Mouse (Mus musculus): Measurements from ENCODE around the gene Rhox3h. TPM values are rescaled to one million over a fixed set of nuclear protein-coding genes. Genes with fewer than 3 reads are reported as not detected.
"Not testable (repeated sequence)": the region's sequence is repeated elsewhere in the genome, so short reads cannot be mapped to it uniquely, and the experiment has no call there.

Gene Rhox3h
- total RNA-seq (2017), result not detected in 2 replicates

DNA sequence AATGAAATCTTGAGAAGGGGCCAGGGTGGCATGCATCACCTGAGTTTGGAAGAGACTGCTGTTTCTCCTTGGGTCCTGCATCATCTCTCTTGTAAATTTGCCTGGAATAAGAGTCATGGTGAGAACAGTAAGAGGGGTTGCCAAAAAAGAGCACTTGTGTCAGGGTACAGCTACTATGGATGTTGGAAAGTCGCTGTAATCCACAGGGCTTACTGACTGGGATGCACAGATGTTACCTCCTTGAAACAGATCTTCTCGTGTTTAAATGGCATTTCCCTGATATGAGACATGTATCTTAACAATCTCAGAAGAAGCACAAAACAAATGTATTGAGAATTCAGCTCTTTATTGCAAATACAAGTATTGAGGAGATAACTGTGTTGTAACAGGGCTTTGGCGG, at the start of gene Rhox3h:
Gene Rhox3h, minus strand, starts transcription at position 101 of the 400 bp plus-strand sequence.
- not testable (repeated sequence) for ATAC-seq (replicated peaks in 1 of 2; ENCODE audit: insufficient read depth in 1 of 2, low FRiP score in 2 of 2, low TSS enrichment in 1 of 2, low read depth in 1 of 2, poor library complexity in 2 of 2, severe bottlenecking in 2 of 2)

DNA sequence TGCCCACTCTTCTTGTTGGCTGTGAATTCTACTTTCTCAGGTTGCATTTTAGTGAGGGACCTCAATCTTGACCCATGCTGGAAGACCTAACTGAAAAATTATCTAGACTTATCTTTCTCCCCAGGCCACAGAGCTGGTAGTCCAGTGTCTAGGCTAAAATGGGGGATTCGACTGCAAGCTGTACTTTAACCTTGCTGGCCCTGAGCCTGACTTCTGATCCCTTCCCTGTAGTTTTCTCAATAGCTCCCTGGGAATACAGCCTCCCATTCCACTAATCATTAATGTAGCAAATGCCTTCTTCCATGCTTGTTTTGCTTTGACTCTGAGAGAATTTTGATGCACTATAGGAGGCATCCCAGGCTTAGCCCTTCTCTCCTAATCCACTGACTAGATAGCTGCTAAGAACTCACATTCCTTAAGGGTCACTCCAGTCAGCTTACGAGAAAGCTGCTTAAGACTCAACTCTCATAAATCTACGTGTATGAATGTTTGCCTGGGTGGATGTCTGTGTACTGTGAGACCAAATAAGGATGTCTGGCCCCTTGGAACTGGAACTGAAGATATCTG, 33.3 kb upstream of the Rhox3h start:
- ATAC-seq (replicated peaks in 1 of 2; ENCODE audit: insufficient read depth in 1 of 2, low FRiP score in 2 of 2, low TSS enrichment in 1 of 2, low read depth in 1 of 2, poor library complexity in 2 of 2, severe bottlenecking in 2 of 2), result no peak

DNA sequence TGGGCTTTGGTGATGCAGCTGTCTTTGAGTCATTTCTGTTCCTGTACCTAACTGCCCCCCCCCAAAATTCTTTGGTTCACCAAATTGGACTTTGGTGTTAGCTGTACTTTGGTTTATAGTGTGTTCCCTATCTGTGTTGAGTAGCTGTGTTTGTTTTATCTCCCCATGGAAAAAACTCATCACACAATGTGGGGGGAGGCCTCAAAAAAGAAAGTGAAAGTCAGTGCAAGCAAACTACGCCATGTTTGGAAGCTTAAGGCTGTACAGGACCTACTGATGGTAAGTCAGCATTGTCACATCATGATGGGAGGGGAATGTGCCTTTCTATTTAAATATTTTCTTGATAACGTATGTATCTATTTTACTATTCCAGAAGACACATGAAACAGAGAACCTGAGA, 23.7 kb upstream of the Rhox3h start:
- ATAC-seq (replicated peaks in 1 of 2; ENCODE audit: insufficient read depth in 1 of 2, low FRiP score in 2 of 2, low TSS enrichment in 1 of 2, low read depth in 1 of 2, poor library complexity in 2 of 2, severe bottlenecking in 2 of 2), result no peak

DNA sequence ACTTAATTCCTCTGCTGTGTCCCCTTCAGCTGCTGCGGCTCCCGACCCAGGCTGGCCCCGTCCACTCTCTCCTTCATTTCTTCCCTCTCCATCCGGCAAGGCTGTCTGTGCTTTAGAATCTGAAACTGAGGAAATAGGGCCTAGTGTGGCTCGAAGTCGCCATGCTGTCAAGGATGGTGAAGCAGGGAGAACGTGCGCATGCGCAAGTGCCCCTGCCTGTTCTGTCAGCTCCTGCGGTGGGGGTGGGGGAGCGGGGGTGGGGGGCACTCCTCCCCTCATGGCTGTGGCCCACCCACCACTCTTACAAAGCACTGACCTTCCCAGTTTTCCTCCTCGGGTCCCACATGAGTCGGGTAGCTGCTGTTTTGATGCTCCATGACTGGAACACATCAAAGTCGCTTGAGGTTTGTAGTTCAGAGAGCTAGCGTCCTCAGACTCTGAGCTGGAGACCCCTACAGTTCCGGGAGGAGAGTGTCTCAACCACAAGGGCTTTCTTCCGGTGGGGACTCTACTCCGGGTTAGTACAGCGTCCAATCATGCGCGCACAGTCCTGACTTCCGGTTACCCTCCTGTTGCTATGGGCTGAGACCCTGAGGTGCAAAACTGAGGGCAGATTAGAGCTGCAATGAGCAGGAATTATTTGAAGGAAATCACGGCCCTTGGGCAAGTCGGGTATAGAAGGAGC, 14.6 kb upstream of the Rhox3h start:
- no peak for ATAC-seq (replicated peaks in 1 of 2; ENCODE audit: insufficient read depth in 1 of 2, low FRiP score in 2 of 2, low TSS enrichment in 1 of 2, low read depth in 1 of 2, poor library complexity in 2 of 2, severe bottlenecking in 2 of 2)

DNA sequence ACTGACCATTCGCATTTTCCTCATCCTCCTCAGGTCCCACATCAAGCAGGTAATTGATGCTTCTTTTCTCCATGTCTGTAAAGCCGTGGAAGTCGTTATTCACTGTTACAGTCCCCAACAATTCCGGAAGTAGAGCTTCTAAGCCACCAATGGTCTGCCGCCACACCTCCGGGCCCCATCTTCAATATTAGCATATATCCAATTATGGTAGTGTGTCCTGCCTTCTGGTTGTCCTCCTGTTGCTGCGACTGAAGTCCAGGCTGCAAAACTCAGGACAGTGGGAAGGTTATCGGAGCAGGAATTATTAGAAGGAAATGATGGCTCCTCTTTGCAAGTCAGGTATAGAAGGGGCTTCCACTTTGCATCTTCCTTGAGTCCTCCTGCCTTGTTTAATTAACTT, 4.6 kb upstream of the Rhox3h start, which contains the start of gene Rhox2h:
Gene Rhox2h, minus strand, starts transcription at position 101 of the 400 bp plus-strand sequence.
- not testable (repeated sequence) for ATAC-seq (replicated peaks in 1 of 2; ENCODE audit: insufficient read depth in 1 of 2, low FRiP score in 2 of 2, low TSS enrichment in 1 of 2, low read depth in 1 of 2, poor library complexity in 2 of 2, severe bottlenecking in 2 of 2)

DNA sequence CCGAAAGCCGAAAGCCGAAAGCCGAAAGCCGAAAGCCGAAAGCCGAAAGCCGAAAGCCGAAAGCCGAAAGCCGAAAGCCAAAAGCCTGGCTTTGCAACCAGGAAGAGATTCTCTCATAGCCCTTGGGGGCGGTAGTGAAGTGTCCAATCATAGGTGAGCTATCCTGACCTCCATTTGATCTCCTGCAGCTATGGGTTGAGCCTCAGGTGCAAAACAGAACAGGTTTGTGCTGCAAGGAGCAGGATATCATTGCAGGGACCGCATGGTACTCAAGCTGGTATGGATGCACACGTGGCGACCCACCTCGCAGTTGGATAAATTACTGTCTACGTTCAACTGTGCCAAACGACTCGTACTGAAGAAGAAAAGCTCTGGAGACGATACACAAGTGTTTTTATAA, 17.3 kb downstream of the Rhox3h start, which contains the start of gene Rhox4g:
Gene Rhox4g, minus strand, starts transcription at position 101 of the 400 bp plus-strand sequence.
- ATAC-seq (replicated peaks in 1 of 2; ENCODE audit: insufficient read depth in 1 of 2, low FRiP score in 2 of 2, low TSS enrichment in 1 of 2, low read depth in 1 of 2, poor library complexity in 2 of 2, severe bottlenecking in 2 of 2), result not testable (repeated sequence)

DNA sequence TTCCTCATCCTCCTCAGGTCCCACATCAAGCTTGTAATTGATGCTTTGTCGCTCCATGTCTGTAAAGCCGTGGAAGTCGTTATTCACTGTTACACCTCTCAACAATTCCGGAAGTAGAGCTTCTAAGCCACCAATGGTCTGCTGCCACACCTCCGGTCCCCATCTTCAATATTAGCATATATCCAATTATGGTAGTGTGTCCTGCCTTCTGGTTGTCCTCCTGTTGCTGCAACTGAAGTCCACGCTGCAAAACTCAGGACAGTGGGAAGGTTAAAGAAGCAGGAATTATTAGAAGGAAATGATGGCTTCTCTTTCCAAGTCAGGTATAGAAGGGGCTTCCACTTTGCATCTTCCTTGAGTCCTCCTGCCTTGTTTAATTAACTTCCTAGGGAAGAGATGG, 25.2 kb downstream of the Rhox3h start, which contains the start of gene Rhox2g:
Gene Rhox2g, minus strand, starts transcription at position 101 of the 400 bp plus-strand sequence.
- not testable (repeated sequence) for ATAC-seq (replicated peaks in 1 of 2; ENCODE audit: insufficient read depth in 1 of 2, low FRiP score in 2 of 2, low TSS enrichment in 1 of 2, low read depth in 1 of 2, poor library complexity in 2 of 2, severe bottlenecking in 2 of 2)

DNA sequence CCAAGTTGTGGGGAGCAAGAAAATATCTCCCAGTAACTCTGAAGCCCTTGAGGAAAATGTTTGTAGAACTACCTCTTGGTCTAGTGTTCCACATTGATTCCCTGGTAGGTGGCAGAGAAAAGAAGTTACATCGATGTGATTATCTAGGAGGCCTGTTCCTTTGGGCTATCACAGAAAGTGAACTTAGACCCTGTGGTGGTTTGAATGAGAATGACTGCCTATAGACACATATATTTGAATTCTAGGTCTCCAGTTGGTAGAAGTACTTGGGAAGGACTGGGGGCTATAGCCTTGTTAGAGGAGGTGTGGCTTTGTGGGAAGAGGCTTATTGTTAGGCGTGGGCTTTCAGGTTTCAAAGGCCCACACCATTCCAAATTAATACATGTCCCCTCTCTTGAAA, 40.1 kb downstream of the Rhox3h start, which contains the start of gene Rhox3g:
Gene Rhox3g, minus strand, starts transcription at position 101 of the 400 bp plus-strand sequence.
- ATAC-seq (replicated peaks in 1 of 2; ENCODE audit: insufficient read depth in 1 of 2, low FRiP score in 2 of 2, low TSS enrichment in 1 of 2, low read depth in 1 of 2, poor library complexity in 2 of 2, severe bottlenecking in 2 of 2), result not testable (repeated sequence)

Other genes with a start within 250 kb of the Rhox3h start
- gene Rhox4b, start 236.3 kb downstream of the Rhox3h start, total RNA-seq (2017), result not detected in 2 replicates
- not detected in 2 replicates for gene Rhox2c, start 215.1 kb downstream of the Rhox3h start, total RNA-seq (2017)
- not detected in 2 replicates for gene Rhox3c, start 210.2 kb downstream of the Rhox3h start, total RNA-seq (2017)
- gene Rhox4c, start 188.4 kb downstream of the Rhox3h start, total RNA-seq (2017), result not detected in 2 replicates
- gene Rhox2d, start 175.3 kb downstream of the Rhox3h start, total RNA-seq (2017), result not detected in 2 replicates
- not detected in 2 replicates for gene Rhox4d, start 154.4 kb downstream of the Rhox3h start, total RNA-seq (2017)
- gene Rhox2e, start 138.3 kb downstream of the Rhox3h start, total RNA-seq (2017), result not detected in 2 replicates
- gene Rhox3e, start 126.7 kb downstream of the Rhox3h start, total RNA-seq (2017), result not detected in 2 replicates
- not detected in 2 replicates for gene Rhox4e, start 111.4 kb downstream of the Rhox3h start, total RNA-seq (2017)
- gene Rhox2f, start 97.4 kb downstream of the Rhox3h start, total RNA-seq (2017), result not detected in 2 replicates
- not detected in 2 replicates for gene Rhox3f, start 87.8 kb downstream of the Rhox3h start, total RNA-seq (2017)
- not detected in 2 replicates for gene Rhox4f, start 61.1 kb downstream of the Rhox3h start, total RNA-seq (2017)
- not detected in 2 replicates for gene Rhox3g, start 40.2 kb downstream of the Rhox3h start, total RNA-seq (2017)
- not detected in 2 replicates for gene Rhox2g, start 25.3 kb downstream of the Rhox3h start, total RNA-seq (2017)
- gene Rhox4g, start 17.4 kb downstream of the Rhox3h start, total RNA-seq (2017), result not detected in 2 replicates
- gene Rhox2h, start 4.5 kb upstream of the Rhox3h start, total RNA-seq (2017), result not detected in 2 replicates
- not detected in 2 replicates for gene Rhox5, start 136.1 kb upstream of the Rhox3h start, total RNA-seq (2017)
- gene Rhox6, start 158.1 kb upstream of the Rhox3h start, total RNA-seq (2017), result not detected in 2 replicates
- gene Rhox7a, start 162.9 kb upstream of the Rhox3h start, total RNA-seq (2017), result not detected in 2 replicates
- not detected in 2 replicates for gene Rhox8, start 210.2 kb upstream of the Rhox3h start, total RNA-seq (2017)
- gene Rhox7b, start 228.5 kb upstream of the Rhox3h start, total RNA-seq (2017), result not detected in 2 replicates
- gene Rhox9, start 233.0 kb upstream of the Rhox3h start, total RNA-seq (2017), result not detected in 2 replicates

Data from hematopoietic stem cell, adult 5-6 weeks (primary cell).